Mouse (Mus musculus): ENCODE data around the gene Smco3. TPM values are rescaled to one million over a fixed set of nuclear protein-coding genes. Genes with fewer than 3 reads are reported as not detected.
A peak's percentile ranks its signal among the peaks of the same experiment; 100 is the strongest.
"Not testable (repeated sequence)": the region's sequence is repeated elsewhere in the genome, so short reads cannot be mapped to it uniquely, and the experiment has no call there.

Gene Smco3
- total RNA-seq, 2 experiments from 2014 or later: 5.2 to 10.5 TPM

- no peak for DNase-seq (ENCODE audit: extremely low spot score in 1 of 2, low spot score in 1 of 2)
Observed at GRCm38 (mm10) chr6:136807395-136808013, 27.7 kb downstream of the Smco3 start.

DNA sequence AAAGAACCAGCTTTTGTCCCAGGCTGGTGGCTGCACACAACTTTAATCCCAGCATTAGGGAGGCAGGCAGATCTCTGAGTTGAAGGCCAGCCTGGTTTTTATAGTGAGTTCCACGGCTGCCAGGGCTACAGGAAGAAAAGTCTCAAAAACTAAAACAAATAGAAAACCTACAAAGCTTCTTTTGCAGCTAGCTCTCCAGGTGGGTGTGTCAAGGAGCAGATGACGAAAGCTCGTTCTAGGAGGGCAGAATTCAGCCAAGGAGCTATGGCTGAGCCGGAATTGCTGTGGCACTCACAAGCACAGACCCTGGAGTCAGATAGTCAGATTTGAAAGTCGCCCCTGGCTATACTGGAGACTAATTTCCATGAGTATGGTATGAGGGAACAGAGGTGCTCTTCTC is 28.4 kb downstream of the Smco3 start:
- DNase-seq (ENCODE audit: extremely low spot score in 1 of 2, low spot score in 1 of 2): no peak

- no peak for DNase-seq (ENCODE audit: extremely low spot score in 1 of 2, low spot score in 1 of 2)
Observed at GRCm38 (mm10) chr6:136805409-136805775, 29.9 kb downstream of the Smco3 start.

DNA sequence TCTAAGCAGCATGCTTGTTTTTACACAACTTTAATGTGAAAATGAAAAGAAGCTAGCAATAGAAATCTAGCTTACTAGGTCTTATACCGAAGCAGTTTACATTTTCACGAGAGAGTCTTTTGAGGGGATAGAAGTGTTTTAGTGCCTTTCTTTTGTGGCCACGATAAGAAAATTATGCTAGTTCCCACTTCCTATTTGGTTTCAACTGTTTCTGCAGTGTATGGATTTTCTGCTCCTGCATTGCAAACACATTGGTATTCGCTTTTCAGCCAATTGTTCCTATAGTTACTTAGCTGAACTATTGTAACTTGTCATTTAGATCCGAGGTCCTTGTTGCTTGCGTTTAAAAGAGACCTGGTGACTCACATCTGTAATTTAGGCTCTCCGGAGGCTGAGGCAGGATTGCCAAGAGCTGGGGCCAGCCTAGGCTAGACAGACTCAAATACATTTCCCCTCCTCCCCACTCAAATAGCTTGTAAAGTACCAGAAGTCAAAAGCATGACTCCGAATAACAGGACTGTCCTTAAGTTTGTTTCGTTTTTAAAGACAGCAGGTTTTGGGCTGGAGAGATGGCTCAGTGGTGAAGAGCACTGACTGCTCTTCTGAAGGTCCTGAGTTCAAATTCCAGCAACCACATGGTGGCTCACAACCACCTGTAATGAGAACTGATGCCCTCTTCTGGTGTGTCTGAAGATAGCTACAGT is 30.4 kb downstream of the Smco3 start:
- no peak for DNase-seq (ENCODE audit: extremely low spot score in 1 of 2, low spot score in 1 of 2)

DNA sequence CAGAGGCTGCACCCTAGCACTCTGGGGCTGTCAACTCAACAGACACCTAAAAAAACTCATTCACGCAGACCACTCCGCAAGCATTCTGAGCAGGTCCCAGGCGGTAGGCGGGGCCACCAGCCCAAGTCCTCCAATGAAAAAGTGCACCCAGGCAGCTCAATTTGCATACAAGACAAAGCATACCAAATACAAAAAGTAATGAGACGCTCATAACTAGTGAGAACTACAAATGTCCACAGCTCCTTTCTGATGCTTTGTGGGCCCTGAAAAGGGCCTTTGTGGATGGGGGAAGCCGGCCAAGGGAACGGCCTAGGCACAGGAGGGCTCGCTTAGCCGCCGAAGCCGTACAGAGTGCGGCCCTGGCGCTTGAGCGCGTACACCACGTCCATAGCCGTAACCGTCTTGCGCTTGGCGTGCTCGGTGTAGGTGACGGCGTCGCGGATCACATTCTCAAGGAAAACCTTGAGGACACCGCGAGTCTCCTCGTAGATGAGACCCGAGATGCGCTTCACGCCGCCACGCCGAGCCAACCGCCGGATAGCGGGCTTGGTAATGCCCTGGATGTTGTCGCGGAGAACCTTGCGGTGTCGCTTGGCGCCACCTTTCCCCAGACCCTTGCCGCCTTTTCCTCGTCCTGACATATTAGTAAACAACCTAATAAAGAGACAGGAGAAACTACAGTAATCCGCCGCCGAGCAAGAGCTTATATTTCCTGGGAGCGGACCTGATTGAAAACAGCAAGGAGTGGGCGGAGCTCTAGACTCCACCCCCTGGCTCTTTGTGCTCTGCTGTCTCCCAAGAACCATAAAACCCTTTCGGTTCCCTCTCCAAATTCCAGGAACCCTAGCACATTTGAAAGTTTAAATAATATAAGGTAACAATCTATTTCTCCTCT is 31.3 kb downstream of the Smco3 start, which contains the start of gene Hist4h4:
Hist4h4 (minus strand) TSS at position 677 of the 895 bp plus-strand sequence.
- DNase-seq (ENCODE audit: extremely low spot score in 1 of 2, low spot score in 1 of 2): peak; percentile 98 to 99

DNA sequence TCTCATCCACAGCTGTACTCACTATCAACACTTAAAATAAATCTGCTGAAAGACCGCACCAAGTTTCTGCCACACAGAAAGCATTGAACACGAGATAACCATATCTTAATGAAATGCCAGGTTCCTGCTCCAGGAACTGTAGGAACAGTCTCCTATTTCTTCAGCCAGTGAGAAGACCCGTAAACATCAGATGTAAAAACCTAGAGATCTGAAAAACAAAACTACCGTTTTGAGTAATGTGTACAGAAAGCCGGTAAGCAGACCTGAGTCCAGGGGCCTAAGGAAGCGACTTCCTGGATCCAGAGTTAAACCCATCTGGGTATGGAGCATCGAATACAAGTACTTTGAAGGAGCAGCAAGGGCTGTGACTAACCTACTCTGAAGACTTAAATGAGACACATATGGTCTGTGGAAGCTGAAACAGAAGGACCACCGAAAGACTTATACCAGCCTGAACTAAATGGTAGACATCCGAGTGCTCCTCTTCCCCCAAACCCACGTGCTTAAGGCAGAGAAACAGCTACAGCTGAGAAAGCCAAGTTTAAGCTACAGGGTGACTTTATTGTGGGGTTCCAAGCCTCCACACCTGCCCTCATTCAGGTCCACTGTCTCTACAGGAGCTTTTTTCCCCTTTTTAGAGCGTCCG is 32.0 kb downstream of the Smco3 start:
- no peak for DNase-seq (ENCODE audit: extremely low spot score in 1 of 2, low spot score in 1 of 2)

- DNase-seq (ENCODE audit: extremely low spot score in 1 of 2, low spot score in 1 of 2): no peak
Observed at GRCm38 (mm10) chr6:136801274-136801673, 34.0 kb downstream of the Smco3 start.

DNA sequence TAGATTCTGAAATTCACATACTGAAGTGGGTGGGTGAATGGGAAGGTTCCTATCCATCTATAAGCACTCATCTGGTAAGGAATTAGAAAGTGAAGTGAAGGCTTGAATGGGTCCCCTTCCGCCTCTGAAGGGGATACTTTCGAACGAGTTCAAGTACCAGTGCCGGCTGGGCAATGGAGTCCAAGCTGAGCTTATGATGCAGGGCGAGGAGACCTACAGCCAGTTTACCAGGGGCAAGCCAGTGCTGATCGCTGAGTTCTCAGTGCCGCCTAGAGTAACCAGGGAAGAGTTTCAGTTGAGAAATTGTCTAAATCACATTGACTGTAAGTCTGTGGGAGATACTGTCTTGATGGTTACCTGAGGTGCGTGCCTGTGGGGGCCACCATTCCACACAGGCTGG is 34.5 kb downstream of the Smco3 start:
- no peak for DNase-seq (ENCODE audit: extremely low spot score in 1 of 2, low spot score in 1 of 2)

DNA sequence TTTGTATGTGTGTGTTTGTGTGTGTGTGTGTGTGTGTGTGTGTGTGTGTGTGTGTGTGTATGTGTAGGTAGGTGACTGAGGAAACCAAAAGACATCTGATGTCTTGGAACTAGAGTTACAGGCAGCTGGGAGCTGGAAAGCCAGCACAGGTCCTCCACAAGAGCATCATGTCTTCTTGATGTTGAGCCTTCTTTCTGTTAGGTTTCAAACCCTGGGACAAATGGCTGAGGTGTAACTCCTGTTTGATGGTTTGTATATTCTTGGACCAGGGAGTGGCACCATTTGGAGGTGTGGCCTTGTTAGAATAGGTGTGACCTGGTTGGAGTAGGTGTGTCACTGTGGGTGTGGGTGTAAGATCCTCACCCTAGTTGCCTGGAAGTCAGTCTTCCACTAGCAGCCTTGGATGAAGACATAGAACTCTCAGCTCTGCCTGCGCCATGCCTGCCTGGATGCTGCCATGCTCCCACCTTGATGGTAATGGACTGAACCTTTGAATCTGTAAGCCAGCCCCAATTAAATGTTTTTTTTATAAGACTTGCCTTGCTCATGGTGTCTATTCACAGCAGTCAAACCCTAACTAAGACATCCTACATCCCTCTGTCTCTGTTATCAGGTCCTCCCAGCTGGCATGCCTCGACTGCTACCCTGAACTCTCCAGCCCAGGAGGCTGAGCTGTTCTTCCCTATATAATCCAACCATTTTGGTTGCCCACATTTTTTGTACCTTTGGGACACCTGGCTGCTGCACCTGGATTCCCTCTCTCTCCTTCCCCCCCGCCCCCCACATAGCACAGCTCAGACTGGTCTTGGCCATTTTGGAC is 37.2 kb downstream of the Smco3 start:
- DNase-seq (ENCODE audit: extremely low spot score in 1 of 2, low spot score in 1 of 2): not testable (repeated sequence)

- no peak for DNase-seq (ENCODE audit: extremely low spot score in 1 of 2, low spot score in 1 of 2)
Observed at GRCm38 (mm10) chr6:136795850-136796249, 39.4 kb downstream of the Smco3 start.

DNA sequence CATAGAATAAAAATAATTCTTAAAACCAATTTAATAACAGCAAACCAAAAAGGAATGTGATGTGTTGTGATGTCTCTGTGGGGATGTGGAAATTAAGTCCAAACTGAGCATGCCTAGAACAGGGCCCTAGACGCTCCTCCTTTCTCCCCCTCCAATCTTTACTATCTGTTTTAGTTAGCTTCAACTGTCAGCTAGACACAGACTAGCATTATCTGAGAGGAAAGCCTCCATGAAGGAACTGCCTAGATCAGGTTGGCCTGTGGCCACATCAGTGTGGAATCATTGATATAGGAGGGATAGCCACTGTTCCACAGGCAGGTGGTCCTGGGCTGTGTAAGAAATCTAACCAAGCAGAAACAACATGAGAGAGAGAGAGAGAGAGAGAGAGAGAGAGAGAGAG is 40.1 kb downstream of the Smco3 start:
- DNase-seq (ENCODE audit: extremely low spot score in 1 of 2, low spot score in 1 of 2): no peak

DNA sequence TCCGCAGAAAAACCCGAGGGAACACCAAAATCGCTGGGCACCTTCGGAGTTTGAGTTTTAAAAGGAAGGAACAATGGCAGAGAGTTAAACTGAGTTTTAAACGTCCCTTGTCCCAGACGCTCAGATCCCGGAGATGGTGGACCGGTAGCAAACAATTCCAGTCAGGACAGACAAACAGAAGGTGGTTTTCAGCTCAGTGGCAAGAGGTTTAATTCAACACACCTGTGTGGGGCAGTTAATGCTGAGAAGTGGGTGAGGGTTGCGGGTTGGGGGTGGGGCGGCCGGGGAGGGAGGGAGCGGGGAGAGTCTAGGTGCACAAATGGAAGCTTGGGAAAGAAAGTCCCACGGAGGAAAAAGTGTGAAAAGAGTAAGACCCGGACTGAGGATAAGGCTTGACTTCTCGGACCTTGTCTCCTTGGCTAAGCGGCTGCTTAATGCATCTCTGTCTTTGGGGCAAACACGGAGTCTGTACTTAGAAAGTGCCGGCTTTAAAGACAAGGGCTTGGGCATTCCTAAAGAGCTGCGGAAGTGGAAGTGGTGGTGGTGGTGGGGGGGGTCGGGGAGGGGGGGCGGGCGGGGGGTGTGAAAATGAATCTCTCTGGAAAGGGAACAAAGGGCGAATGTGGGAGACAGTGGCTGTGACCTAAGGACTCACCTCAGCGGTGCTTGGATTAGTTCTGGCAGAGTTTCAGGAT is 41.3 kb downstream of the Smco3 start:
- DNase-seq (ENCODE audit: extremely low spot score in 1 of 2, low spot score in 1 of 2): no peak

DNA sequence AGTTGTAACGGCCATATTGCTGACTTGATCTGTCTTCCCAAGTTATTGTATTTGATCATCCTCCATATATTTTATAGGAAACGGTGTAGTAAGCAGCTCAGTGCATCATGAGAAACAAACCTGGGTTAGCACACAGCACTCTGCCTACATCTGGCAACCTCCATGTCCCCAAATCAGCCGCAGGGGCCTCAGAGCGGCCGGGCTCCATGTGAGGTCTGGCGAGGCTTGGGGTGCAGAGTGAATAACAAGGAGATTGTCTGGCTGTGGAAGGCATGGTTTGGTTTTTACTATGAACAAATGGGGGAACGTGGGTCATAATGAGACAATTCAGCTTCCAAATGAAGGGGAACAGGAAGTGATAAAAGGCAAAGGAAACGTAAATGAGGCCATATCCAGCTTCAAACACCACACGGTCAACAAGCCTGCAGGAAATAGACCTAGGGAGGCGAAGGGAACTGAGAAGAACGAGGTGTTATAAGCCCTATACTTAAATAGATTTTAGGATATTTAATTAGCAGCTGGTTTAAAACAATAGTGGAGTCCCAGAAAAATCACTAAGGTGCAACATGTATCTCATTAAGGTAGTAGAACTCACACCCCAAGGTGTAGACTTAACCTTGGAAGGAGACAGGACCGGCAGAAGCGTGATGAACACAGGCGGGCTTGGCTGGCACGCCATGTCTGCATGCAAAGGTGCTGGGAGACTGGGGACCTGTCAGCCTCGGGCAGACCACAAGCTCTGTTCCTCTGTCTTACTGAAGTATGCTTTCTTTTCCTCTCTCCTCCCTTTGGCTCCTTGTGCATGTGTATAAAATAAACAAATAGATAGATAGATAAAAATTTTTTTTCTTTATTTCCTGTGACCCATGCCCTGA is 42.1 kb downstream of the Smco3 start:
- DNase-seq (ENCODE audit: extremely low spot score in 1 of 2, low spot score in 1 of 2): no peak

DNA sequence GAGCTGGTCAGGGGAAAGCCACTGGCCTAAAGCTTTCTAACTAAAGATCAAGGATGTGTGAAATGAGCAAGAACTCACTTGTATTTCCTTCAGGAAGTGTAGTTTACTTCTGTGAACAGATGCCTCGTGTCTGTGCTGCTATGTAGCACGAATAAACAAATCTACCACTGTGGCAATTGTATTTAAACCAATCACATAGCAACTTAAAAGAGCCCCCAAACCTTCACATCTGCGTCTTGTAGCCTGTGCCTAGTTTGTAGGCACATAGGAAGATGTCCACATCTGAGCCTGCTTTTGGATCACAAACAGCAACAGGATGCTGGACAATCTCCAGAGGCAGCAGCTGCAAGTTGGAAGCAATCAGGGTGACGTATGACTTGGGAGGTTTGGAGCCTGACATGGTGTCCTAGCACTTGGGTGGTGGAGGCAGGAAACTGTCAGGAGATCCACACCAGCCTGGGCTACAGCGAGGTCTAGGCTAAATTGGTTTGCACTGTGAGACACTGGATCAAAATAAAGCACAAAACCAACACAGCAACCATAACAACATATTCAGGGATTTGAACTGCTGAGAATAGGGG is 45.8 kb downstream of the Smco3 start:
- DNase-seq (ENCODE audit: extremely low spot score in 1 of 2, low spot score in 1 of 2): no peak

GRCm38 (mm10) chr6:136782761-136783160 is 52.5 kb downstream of the Smco3 start:
- no peak for DNase-seq (ENCODE audit: extremely low spot score in 1 of 2, low spot score in 1 of 2)

DNA sequence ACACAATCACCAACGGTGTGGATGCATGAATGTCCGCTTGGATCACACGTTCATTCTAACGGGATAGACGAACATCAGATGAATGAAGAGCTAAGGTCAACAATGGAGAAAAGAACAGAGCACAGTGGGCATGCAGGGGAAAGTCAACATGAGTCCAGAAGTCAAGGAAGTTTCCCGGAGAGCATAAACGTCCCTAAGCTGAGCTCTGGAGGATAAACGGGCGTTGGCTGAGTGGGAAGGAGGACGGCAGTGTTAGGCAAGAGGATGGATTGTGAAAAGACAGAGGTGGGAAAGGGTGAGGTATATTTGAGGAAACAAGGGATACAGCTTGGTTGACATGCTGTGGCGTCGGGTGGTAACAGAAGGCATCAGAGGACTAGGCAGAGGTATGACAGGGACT is 53.1 kb downstream of the Smco3 start:
- DNase-seq (ENCODE audit: extremely low spot score in 1 of 2, low spot score in 1 of 2): no peak

GRCm38 (mm10) chr6:136781377-136781986 is 53.8 kb downstream of the Smco3 start, which contains the start of gene Gucy2c:
Gene Gucy2c, minus strand, starts transcription at chr6:136781765.
- no peak for DNase-seq (ENCODE audit: extremely low spot score in 1 of 2, low spot score in 1 of 2)
